Mouse (Mus musculus) G1E-ER4 (cell line): ENCODE measurements around the gene Frmpd4. TPM values are rescaled to one million over a fixed set of nuclear protein-coding genes. Genes with fewer than 3 reads are reported as not detected.

Experiments used
- GATA1 ChIP-seq: IDR thresholded peaks from one replicate; pipeline ENCODE4 v1.8.0; 2012; ENCODE audit warnings: low read length, inconsistent platforms
- polyA plus RNA-seq: library from polyadenylated mRNA; stranded (reverse); fragments of >175 nt; gene quantifications from 2 replicates; pipeline ENCODE4 v1.2.3, GENCODE M21; 2012

The Frmpd4 gene
- polyA plus RNA-seq: not detected in 2 replicates

DNA sequence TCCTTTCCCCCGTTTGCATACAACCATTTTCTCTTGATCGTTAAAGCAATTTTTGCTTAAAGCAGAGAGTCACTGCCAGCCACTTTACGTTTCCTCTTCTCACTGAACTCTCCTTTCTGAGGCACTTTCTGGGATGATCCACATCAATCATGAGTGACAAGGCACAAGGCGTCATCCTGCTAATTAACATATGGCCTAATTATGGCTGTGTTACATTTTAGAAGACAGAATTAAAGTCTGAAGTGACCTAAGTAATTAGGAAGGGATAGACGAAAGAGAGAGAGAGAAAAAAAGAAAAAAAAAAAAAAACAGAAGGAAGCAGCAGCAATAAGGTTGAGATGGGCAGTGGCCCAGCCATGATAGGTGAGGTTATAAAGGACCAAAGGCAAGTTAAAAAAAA lies at the start of gene Frmpd4:
Gene Frmpd4 (minus strand): TSS at position 101 of the 400 bp plus-strand sequence.
- TF ChIP-seq GATA1: no peak

DNA sequence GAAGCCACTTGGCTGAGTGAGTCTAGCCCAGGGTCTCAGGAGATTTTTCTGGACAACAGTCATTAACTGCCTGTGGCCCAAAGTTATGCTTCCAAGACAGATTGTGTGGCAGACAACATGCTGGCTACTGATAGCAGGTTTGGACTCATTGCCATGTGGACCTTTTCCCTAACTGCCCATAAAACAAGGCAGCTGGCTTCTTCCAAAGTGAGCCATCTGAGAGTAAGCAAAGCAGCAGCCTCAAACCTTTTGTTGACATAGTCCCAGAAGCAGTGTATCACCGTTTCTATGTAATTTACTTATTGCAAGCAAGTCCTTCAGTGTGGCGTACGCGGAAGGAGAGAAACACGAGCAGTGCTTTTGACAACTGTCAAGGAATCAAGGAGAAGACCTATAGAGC lies 18.2 kb upstream of the Frmpd4 start:
- no peak for TF ChIP-seq GATA1

GRCm38 (mm10) chrX:168584303-168584702 lies 7.3 kb upstream of the Frmpd4 start:
- TF ChIP-seq GATA1: no peak

- no peak for TF ChIP-seq GATA1
Measured at GRCm38 (mm10) chrX:168571808-168572207, 5.2 kb downstream of the Frmpd4 start.

DNA sequence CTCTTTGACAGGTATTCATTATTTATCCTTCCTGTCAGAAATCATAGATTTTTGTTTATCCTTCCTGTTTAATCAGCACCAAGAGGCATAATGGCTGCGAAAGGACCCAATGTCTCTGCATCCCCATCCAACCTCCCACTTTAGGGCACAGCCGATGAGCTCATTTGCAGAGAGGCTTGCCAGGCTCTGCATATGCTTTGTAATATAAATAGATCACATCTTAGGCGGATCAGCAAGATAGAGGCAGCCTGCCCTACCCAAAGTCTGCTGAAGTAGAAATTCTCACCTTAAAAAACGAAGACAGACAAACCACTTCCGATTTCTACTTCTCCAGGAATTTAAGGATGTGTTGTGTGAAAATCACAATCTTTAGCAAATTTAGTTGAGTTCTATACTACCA lies 7.8 kb downstream of the Frmpd4 start:
- TF ChIP-seq GATA1: no peak

DNA sequence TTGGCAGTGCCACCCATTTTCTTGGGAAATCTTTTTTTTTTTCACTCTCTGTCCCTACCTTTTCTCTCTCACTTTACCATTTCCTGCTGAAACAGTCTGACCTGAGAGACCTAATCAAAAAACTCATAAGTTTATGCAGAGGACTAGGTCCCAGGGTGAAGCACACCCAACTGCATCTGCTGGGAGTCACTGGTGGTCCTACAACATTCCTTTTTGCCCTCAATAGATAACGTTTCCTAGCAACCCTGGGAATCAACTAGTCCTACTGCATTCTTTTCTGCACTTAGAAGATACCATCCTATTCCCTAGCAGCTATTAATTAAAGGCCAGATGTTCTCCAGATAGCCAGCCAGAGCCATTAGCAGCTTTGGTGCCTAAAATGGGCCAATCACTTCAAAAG lies 71.8 kb downstream of the Frmpd4 start:
- no peak for TF ChIP-seq GATA1

GRCm38 (mm10) chrX:168455233-168455632 lies 121.8 kb downstream of the Frmpd4 start:
- no peak for TF ChIP-seq GATA1

GRCm38 (mm10) chrX:168431206-168431605 lies 145.8 kb downstream of the Frmpd4 start:
- no peak for TF ChIP-seq GATA1

DNA sequence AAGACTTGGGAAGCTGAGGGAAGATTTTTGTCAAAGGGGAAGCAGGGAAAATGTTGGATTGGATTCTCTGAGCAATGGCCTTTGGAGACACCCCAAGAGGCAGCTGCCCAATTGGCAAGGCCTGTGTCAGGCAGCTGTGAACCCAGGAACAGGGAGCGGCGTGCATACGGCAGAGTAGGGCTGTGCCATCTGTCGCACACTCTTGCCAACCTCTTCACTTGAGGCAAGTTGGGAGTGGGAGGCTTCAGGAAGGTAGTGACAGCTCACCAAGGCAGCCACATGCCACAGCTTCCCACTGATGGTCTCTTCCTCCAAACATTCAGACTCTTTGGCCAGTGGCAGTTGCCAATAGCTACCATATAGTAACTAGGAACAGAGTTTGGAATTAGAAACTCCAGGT lies 147.2 kb downstream of the Frmpd4 start:
- TF ChIP-seq GATA1: no peak

- TF ChIP-seq GATA1: no peak
Measured at GRCm38 (mm10) chrX:168415403-168415802, 161.6 kb downstream of the Frmpd4 start.

DNA sequence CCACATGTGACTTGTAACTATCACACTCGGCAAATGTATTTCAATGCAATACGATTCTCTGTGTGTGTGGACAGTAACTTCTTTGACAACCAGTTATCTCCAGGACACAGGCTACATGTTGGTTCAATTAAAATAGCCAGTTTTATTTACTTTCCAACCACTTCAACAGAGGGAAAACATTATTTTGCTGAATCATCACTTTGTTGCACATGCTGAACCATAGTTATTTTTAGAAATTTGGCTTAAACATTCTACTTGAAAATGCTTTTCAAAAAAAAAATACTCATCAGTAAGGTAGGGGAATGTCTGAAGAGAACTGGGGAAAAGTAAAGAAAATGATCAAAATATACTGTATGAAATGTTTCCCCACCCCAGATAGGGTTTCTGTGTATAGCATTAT lies 173.5 kb downstream of the Frmpd4 start:
- TF ChIP-seq GATA1: no peak

GRCm38 (mm10) chrX:168350431-168350830 lies 226.6 kb downstream of the Frmpd4 start:
- TF ChIP-seq GATA1: no peak

DNA sequence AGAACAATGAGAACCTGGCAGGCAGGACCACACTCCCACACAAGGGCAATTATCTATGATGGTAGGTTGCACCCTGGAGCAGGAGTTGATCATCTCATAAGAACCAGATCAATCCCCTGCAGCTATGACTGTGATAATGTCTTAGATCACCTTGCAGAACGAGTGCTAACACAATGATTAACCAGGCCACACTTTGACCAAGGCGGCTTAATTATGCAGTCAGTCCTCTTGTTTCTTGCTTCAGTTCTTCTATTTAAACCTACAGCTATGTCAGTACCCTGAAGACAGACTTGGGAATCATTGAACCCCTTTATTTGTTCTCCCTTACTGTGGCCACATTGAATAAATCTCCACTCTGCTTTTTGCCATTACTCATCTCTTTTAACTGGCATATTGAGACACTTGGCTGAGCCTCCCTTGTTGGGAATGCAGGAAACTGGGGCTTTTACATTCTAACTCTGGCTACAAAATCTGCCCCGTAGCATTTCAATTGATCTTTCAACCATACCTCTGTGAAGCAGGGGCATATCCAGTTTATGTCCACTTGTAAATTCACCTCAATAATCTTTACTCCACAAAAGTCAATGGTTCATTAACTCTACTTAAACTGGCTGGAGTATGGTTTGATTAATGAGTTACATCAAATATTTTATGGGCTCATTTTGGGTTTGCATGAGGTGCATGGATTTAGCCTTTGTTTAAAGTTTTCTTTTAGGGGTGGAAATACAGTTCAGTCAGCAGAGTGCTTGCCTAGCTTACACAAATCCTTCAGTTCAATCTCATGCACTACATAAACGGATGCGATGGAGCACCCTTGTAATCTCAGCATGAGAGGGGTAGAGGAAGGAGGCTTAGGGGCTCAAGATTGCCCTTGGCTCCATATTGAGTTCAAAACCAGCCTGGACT lies 227.5 kb downstream of the Frmpd4 start:
- TF ChIP-seq GATA1: no peak

DNA sequence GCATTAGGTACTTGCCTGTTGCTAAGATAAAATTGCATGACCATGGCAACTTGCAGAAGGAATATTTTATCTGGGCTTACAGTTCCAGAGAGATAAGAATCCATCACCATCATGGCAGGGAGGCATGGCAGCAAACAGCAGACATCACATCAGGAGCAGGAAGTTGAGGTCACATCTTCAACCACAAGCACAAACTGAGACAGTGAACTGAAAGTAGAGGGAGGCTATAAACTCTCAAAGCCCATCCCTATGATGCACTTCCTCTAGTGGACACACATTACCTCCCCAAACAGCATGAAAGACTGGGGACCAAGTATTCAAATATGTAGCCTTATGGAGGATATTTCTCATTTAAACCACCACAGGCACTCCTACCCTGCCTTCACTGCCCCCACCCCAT lies 238.8 kb downstream of the Frmpd4 start:
- no peak for TF ChIP-seq GATA1

- TF ChIP-seq GATA1: no peak
Measured at GRCm38 (mm10) chrX:168325161-168325560, 251.9 kb downstream of the Frmpd4 start.

DNA sequence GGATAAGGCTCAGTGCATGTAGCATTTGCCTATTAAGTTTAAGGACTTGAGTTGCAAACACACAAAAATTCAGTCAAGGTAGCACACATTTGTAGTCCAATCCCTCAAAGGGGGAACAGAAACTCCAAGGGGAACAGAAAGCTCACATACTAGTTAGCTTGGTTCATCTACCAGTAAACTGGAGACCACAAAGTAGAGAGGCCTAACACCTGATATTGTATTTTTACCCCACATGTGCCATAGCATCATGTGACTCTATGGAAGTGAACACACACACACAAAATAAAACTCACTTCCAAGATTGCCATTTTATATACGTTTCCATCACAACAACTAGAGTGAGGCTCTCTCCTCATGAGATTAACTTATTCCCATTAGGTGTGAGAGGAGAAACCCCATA lies 264.9 kb downstream of the Frmpd4 start:
- TF ChIP-seq GATA1: no peak

- no peak for TF ChIP-seq GATA1
Measured at GRCm38 (mm10) chrX:168310143-168310542, 266.9 kb downstream of the Frmpd4 start.
